Mouse (Mus musculus) hindbrain, postnatal 0 days (tissue): ENCODE measurements around the gene Bysl. TPM values are rescaled to one million over a fixed set of nuclear protein-coding genes. Genes with fewer than 3 reads are reported as not detected.
A peak's percentile ranks its signal among the peaks of the same experiment; 100 is the strongest.

ENCODE experiments used
- ATAC-seq: fragments of 200-750 bp; cut with Nextera tagmentation; 2 replicates; pipeline ENCODE4 v1.8.0; 2017; ENCODE audit warnings: mild to moderate bottlenecking, moderate TSS enrichment, moderate library complexity
- DNase-seq: peaks from one replicate; pipeline ENCODE4 v3.0.0-alpha.2; 2015; ENCODE audit warnings: low spot score
- H3K27ac ChIP-seq: fragments of 300-500 bp; sonication (generic); 2 replicates; pipeline ENCODE4 v1.5.1; 2014; ENCODE audit warnings: mild to moderate bottlenecking
- H3K27me3 ChIP-seq: fragments of 300-500 bp; sonication (generic); 2 replicates; pipeline ENCODE4 v1.6.1; 2014; ENCODE audit warnings: low read length, mixed read lengths; ENCODE audit not compliant: insufficient read depth
- H3K36me3 ChIP-seq: fragments of 300-500 bp; sonication (generic); 2 replicates; pipeline ENCODE4 v1.6.1; 2014; ENCODE audit warnings: low read length, mixed read lengths; ENCODE audit not compliant: insufficient read depth
- H3K4me1 ChIP-seq: fragments of 300-500 bp; sonication (generic); 2 replicates; pipeline ENCODE4 v1.6.1; 2014; ENCODE audit warnings: antibody characterized with exemption, low read length, mixed read lengths; ENCODE audit not compliant: insufficient read depth
- H3K4me2 ChIP-seq: fragments of 300-500 bp; sonication (generic); 2 replicates; pipeline ENCODE4 v1.6.1; 2014; ENCODE audit warnings: low read depth, mild to moderate bottlenecking, low read length, moderate library complexity, mixed read lengths
- H3K4me3 ChIP-seq: fragments of 300-500 bp; sonication (generic); 2 replicates; pipeline ENCODE4 v1.5.1; 2014; ENCODE audit warnings: low read length
- H3K9ac ChIP-seq: fragments of 300-500 bp; sonication (generic); replicated peaks from 2 replicates; pipeline ENCODE4 v1.6.1; 2014; ENCODE audit warnings: mild to moderate bottlenecking, low read length, moderate library complexity, mixed read lengths
- H3K9me3 ChIP-seq: fragments of 300-500 bp; sonication (generic); 2 replicates; pipeline ENCODE4 v1.6.1; 2016; ENCODE audit warnings: low read length, mixed read lengths
- CTCF ChIP-seq: IDR thresholded peaks from 2 replicates; pipeline ENCODE4 v1.5.1; 2016; ENCODE audit warnings: antibody characterized with exemption, control low read depth, low read depth
- WGBS: fragments of 180-500 bp; shearing (Covaris S2); extraction: QIAGEN DNeasy Blood & Tissue Kit; methylation state at CpG from one replicate; pipeline ENCODE4 v1.1.7; 2014; 5-methylcytosine and 5-hydroxymethylcytosine counted together
- polyA plus RNA-seq: library from polyadenylated mRNA; unstranded; fragments of >200 nt; fragmentation: Nextera tagmentation; extraction: Ambion mirVana; gene quantifications from 2 replicates; pipeline ENCODE4 v1.2.1, GENCODE M21; 2015
- total RNA-seq: library from RNA; depleted of rRNA; stranded (reverse); fragments of >200 nt; gene quantifications from 2 replicates; pipeline ENCODE4 v1.2.3, GENCODE M21; 2014

The Bysl gene
- total and polyA plus RNA-seq, 2 experiments from 2014 or later, result 25.7 to 27.1 TPM

GRCm38 (mm10) chr17:47618556-47619311, 7.4 kb upstream of the Bysl start:
- peaks cover 29% of the 10 kb centered on the region for H3K36me3 ChIP-seq
- H3K4me1 ChIP-seq, result no peaks in the 10 kb centered on the region
- no peaks in the 10 kb centered on the region for H3K27me3 ChIP-seq
- H3K9me3 ChIP-seq, result no peaks in the 10 kb centered on the region
- no peak overlapping the region for H3K4me3 ChIP-seq
- ATAC-seq (no peak), DNase-seq (no peak)
- no peak overlapping the region for H3K4me2 ChIP-seq
- TF ChIP-seq CTCF, result no peak
- no peak overlapping the region for H3K27ac ChIP-seq
- WGBS, result 79% methylated on average over 13 of the region's 13 CpGs
- H3K9ac ChIP-seq, result no peak overlapping the region

- DNase-seq (no peak), ATAC-seq (no peak)
- H3K36me3 ChIP-seq, result peaks cover 21% of the 10 kb centered on the region; the same call in 1 of the 2 replicates
- no peak overlapping the region for H3K4me3 ChIP-seq
- H3K27me3 ChIP-seq, result no peaks in the 10 kb centered on the region
- 96% methylated on average over 9 of the region's 9 CpGs for WGBS
- peaks cover 2% of the 10 kb centered on the region; the same call in 1 of the 2 replicates for H3K4me1 ChIP-seq
- H3K9ac ChIP-seq, result no peak overlapping the region
- H3K9me3 ChIP-seq, result no peaks in the 10 kb centered on the region
- no peak overlapping the region for H3K4me2 ChIP-seq
- H3K27ac ChIP-seq, result no peak overlapping the region
- no peak for TF ChIP-seq CTCF
Measured at GRCm38 (mm10) chr17:47617605-47618307, 6.5 kb upstream of the Bysl start.

GRCm38 (mm10) chr17:47616652-47617051, 5.4 kb upstream of the Bysl start:
- H3K9me3 ChIP-seq, result no peaks in the 10 kb centered on the region
- no peak for ATAC-seq
- no peaks in the 10 kb centered on the region for H3K27me3 ChIP-seq
- H3K4me2 ChIP-seq, result no peak overlapping the region
- no peak for DNase-seq
- no peak for TF ChIP-seq CTCF
- no peak overlapping the region for H3K4me3 ChIP-seq
- 92% methylated on average over 4 of the region's 4 CpGs for WGBS
- H3K36me3 ChIP-seq, result peaks cover 11% of the 10 kb centered on the region; the same call in 1 of the 2 replicates
- no peak overlapping the region for H3K27ac ChIP-seq
- H3K4me1 ChIP-seq, result peaks cover 10% of the 10 kb centered on the region
- no peak overlapping the region for H3K9ac ChIP-seq

GRCm38 (mm10) chr17:47616119-47616518, 4.8 kb upstream of the Bysl start:
- H3K4me2 ChIP-seq, result no peak overlapping the region
- H3K27me3 ChIP-seq, result no peaks in the 10 kb centered on the region
- no peak for DNase-seq
- H3K4me1 ChIP-seq, result peaks cover 10% of the 10 kb centered on the region
- no peaks in the 10 kb centered on the region for H3K9me3 ChIP-seq
- no peak for TF ChIP-seq CTCF
- no peak overlapping the region for H3K9ac ChIP-seq
- 96% methylated on average over 8 of the region's 8 CpGs for WGBS
- no peak overlapping the region for H3K4me3 ChIP-seq
- H3K36me3 ChIP-seq, result peaks cover 11% of the 10 kb centered on the region; the same call in 1 of the 2 replicates
- H3K27ac ChIP-seq, result no peak overlapping the region
- no peak for ATAC-seq

- Histone ChIP-seq H3K9me3 (no peaks in the 10 kb centered on the region), H3K4me1 (peaks cover 14% of the 10 kb centered on the region), H3K27ac (no peak overlapping the region), H3K27me3 (no peaks in the 10 kb centered on the region), H3K36me3 (peaks cover 11% of the 10 kb centered on the region; the same call in 1 of the 2 replicates), H3K9ac (no peak overlapping the region), H3K4me3 (no peak overlapping the region), H3K4me2 (no peak overlapping the region)
- no peak for ATAC-seq
- WGBS, result 89% methylated on average over 1 of the region's 1 CpGs
- peak; percentile 54 for TF ChIP-seq CTCF
- DNase-seq, result no peak
Measured at GRCm38 (mm10) chr17:47614018-47614417, 2.7 kb upstream of the Bysl start.

GRCm38 (mm10) chr17:47611661-47611982, 330 bp upstream of the Bysl start:
- Histone ChIP-seq H3K4me2 (peak overlapping the region; percentile 96), H3K27ac (peak overlapping the region; percentile 85), H3K9ac (peak overlapping the region; percentile 82), H3K4me1 (peaks cover 14% of the 10 kb centered on the region), H3K9me3 (no peaks in the 10 kb centered on the region), H3K27me3 (no peaks in the 10 kb centered on the region), H3K36me3 (peaks cover 15% of the 10 kb centered on the region), H3K4me3 (peak overlapping the region; percentile 86)
- no peak; the same call in 1 of the 2 replicates for ATAC-seq
- TF ChIP-seq CTCF, result no peak
- under 1% methylated on average over 13 of the region's 13 CpGs for WGBS
- DNase-seq, result no peak

GRCm38 (mm10) chr17:47609182-47609581, 2.1 kb downstream of the Bysl start:
- ATAC-seq (no peak), DNase-seq (no peak)
- WGBS, result 96% methylated on average over 4 of the region's 4 CpGs
- no peaks in the 10 kb centered on the region for H3K27me3 ChIP-seq
- no peak for TF ChIP-seq CTCF
- peaks cover 14% of the 10 kb centered on the region for H3K4me1 ChIP-seq
- H3K4me2 ChIP-seq, result no peak overlapping the region
- H3K27ac ChIP-seq, result no peak overlapping the region
- H3K4me3 ChIP-seq, result no peak overlapping the region
- H3K9me3 ChIP-seq, result no peaks in the 10 kb centered on the region
- H3K9ac ChIP-seq, result no peak overlapping the region
- peaks cover 24% of the 10 kb centered on the region for H3K36me3 ChIP-seq
